Mouse (Mus musculus): ENCODE measurements around the gene Tecr. TPM values are rescaled to one million over a fixed set of nuclear protein-coding genes. Genes with fewer than 3 reads are reported as not detected.

Gene Tecr
- total and polyA plus RNA-seq, 3 experiments, result 74.2 to 229 TPM; not detected in 1

- TF ChIP-seq NELFE (IDR thresholded peaks at IDR 0.05; ENCODE audit: low read depth, low read length), result no peak
- no peak for TF ChIP-seq BHLHE40 (IDR thresholded peaks at IDR 0.05; ENCODE audit: borderline replicate concordance, low read depth, low read length)
- TF ChIP-seq UBTF (IDR thresholded peaks at IDR 0.05; ENCODE audit: borderline replicate concordance, insufficient read depth, low read depth, low read length), result no peak
- peaks cover 3 to 7% of the 10 kb centered on the region in 2 experiments; a peak in 2 of 4 replicates for H3K4me1 ChIP-seq (ENCODE audit: control insufficient read depth in 1 of 2, insufficient read depth in 2 of 2, low read length in 2 of 2)
- H3K36me3 ChIP-seq (ENCODE audit: control insufficient read depth in 1 of 2, insufficient read depth in 2 of 2, low read length in 2 of 2), result 0 out of 4 replicates have a peak, but pooled peaks cover 0 to 3% of the 10 kb centered on the region in 2 experiments
Measured at GRCm38 (mm10) chr8:83588886-83589285, 18.9 kb downstream of the Tecr start.

DNA sequence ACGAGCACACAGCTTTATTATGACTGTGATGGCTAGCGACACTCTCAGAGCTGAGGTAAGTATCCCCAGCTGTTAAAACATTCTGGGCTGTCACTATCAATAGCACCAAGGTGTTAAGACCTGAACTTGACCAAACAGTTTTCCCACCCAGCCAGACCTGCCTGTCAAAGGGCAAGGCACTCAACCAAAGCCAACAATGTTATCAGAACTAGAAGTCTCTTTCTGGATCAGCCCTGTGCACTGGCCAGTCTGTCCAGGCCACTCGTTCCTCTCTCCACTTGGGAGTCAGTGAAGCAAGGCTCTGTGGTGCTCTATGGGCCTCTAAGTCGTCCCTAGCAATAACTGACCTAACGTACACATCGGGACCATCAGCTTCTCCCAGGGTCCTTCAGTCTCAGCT lies 20.1 kb downstream of the Tecr start:
- DNase-seq (ENCODE audit: low read depth, low spot score), result no peak
- Histone ChIP-seq H3K27me3 (ENCODE audit: control insufficient read depth in 1 of 2, insufficient read depth in 2 of 2, low read length in 2 of 2) (no peaks in the 10 kb centered on the region), H3K9me3 (replicated peaks; ENCODE audit: insufficient read depth, low read length) (no peaks in the 10 kb centered on the region), H3K4me3 (ENCODE audit: control insufficient read depth in 1 of 2, insufficient read depth in 1 of 2, low read depth in 2 of 2, low read length in 2 of 2) (no peak overlapping the region), H3K27ac (ENCODE audit: control insufficient read depth, low read depth, low read length) (no peak overlapping the region), H3K79me2 (ENCODE audit: control insufficient read depth, insufficient read depth, low read length, poor library complexity) (peaks cover 25% of the 10 kb centered on the region), H3K36me3 (ENCODE audit: control insufficient read depth in 1 of 2, insufficient read depth in 2 of 2, low read length in 2 of 2) (no peaks in the 10 kb centered on the region), H3K9ac (ENCODE audit: control insufficient read depth, low read depth, low read length, poor library complexity, severe bottlenecking) (no peak overlapping the region), H3K4me1 (ENCODE audit: control insufficient read depth in 1 of 2, insufficient read depth in 2 of 2, low read length in 2 of 2) (0 out of 4 replicates have a peak, but pooled peaks cover 0 to 1% of the 10 kb centered on the region in 2 experiments)
- TF ChIP-seq ZMIZ1 (IDR thresholded peaks at IDR 0.05; ENCODE audit: low read depth, low read length) (no peak), CHD1 (IDR thresholded peaks at IDR 0.05; ENCODE audit: low read depth, low read length) (no peak), MEF2A (IDR thresholded peaks at IDR 0.05; ENCODE audit: extremely low read depth, insufficient replicate concordance, low read depth, low read length, poor library complexity, severe bottlenecking) (no peak), GATA1 (IDR thresholded peaks at IDR 0.05; ENCODE audit: low read depth, low read length) (no peak), RAD21 (IDR thresholded peaks at IDR 0.05; ENCODE audit: low read depth, low read length) (no peak), ZNF384 (IDR thresholded peaks at IDR 0.05; ENCODE audit: low read depth, low read length) (no peak), RCOR1 (IDR thresholded peaks at IDR 0.05; ENCODE audit: low read depth, low read length) (no peak), NRF1 (IDR thresholded peaks at IDR 0.05; ENCODE audit: insufficient read depth, low read depth, low read length, poor library complexity, severe bottlenecking) (no peak), POLR2A (IDR thresholded peaks at IDR 0.05; ENCODE audit: control insufficient read depth in 1 of 2, insufficient read depth in 1 of 2, low read depth in 1 of 2, low read length in 2 of 2, poor library complexity in 1 of 2) (no peak)

More at GRCm38 (mm10) chr8:83588886-83589285, 18.9 kb downstream of the Tecr start:
- no peak overlapping the region for H3K9ac ChIP-seq (ENCODE audit: control insufficient read depth, low read depth, low read length, poor library complexity, severe bottlenecking)
- H3K27me3 ChIP-seq (ENCODE audit: control insufficient read depth in 1 of 2, insufficient read depth in 2 of 2, low read length in 2 of 2), result no peaks in the 10 kb centered on the region
- no peak overlapping the region for H3K27ac ChIP-seq (ENCODE audit: control insufficient read depth, low read depth, low read length)
- H3K4me3 ChIP-seq (ENCODE audit: control insufficient read depth in 1 of 2, insufficient read depth in 1 of 2, low read depth in 2 of 2, low read length in 2 of 2), result no peak overlapping the region
- no peaks in the 10 kb centered on the region for H3K9me3 ChIP-seq (replicated peaks; ENCODE audit: insufficient read depth, low read length)
- H3K79me2 ChIP-seq (ENCODE audit: control insufficient read depth, insufficient read depth, low read length, poor library complexity), result peaks cover 36% of the 10 kb centered on the region
- DNase-seq (ENCODE audit: low read depth, low spot score), result no peak

- H3K9ac ChIP-seq (ENCODE audit: control insufficient read depth, low read depth, low read length, poor library complexity, severe bottlenecking), result no peak overlapping the region
- H3K9me3 ChIP-seq (replicated peaks; ENCODE audit: insufficient read depth, low read length), result no peaks in the 10 kb centered on the region
- H3K4me1 ChIP-seq (ENCODE audit: control insufficient read depth in 1 of 2, insufficient read depth in 2 of 2, low read length in 2 of 2), result no peaks in the 10 kb centered on the region
- H3K27ac ChIP-seq (ENCODE audit: control insufficient read depth, low read depth, low read length), result no peak overlapping the region
- TF ChIP-seq POLR2AphosphoS5 (IDR thresholded peaks at IDR 0.05; ENCODE audit: borderline replicate concordance, low read depth, low read length) (no peak), NRF1 (IDR thresholded peaks at IDR 0.05; ENCODE audit: insufficient read depth, low read depth, low read length, poor library complexity, severe bottlenecking) (no peak), ZNF384 (IDR thresholded peaks at IDR 0.05; ENCODE audit: low read depth, low read length) (no peak), GATA1 (IDR thresholded peaks at IDR 0.05; ENCODE audit: low read depth, low read length) (no peak), TAL1 (IDR thresholded peaks at IDR 0.05; ENCODE audit: low read length) (no peak), POLR2A (IDR thresholded peaks at IDR 0.05; ENCODE audit: control insufficient read depth in 1 of 2, insufficient read depth in 1 of 2, low read depth in 1 of 2, low read length in 2 of 2, poor library complexity in 1 of 2) (no peak), ELF1 (IDR thresholded peaks at IDR 0.05; ENCODE audit: low read depth, low read length) (no peak), MAFK (IDR thresholded peaks at IDR 0.05; ENCODE audit: borderline replicate concordance, low read depth, low read length) (no peak)
- H3K79me2 ChIP-seq (ENCODE audit: control insufficient read depth, insufficient read depth, low read length, poor library complexity), result peaks cover 9% of the 10 kb centered on the region; the same call in 1 of the 2 replicates
- H3K27me3 ChIP-seq (ENCODE audit: control insufficient read depth in 1 of 2, insufficient read depth in 2 of 2, low read length in 2 of 2), result no peaks in the 10 kb centered on the region
- H3K4me3 ChIP-seq (ENCODE audit: control insufficient read depth in 1 of 2, insufficient read depth in 1 of 2, low read depth in 2 of 2, low read length in 2 of 2), result no peak overlapping the region
- no peaks in the 10 kb centered on the region for H3K36me3 ChIP-seq (ENCODE audit: control insufficient read depth in 1 of 2, insufficient read depth in 2 of 2, low read length in 2 of 2)
- DNase-seq (ENCODE audit: low read depth, low spot score), result no peak
Measured at GRCm38 (mm10) chr8:83585333-83585732, 22.4 kb downstream of the Tecr start.
